11 mouse cellular contexts compared by ENCODE assay signal in the genomic region with DNA sequence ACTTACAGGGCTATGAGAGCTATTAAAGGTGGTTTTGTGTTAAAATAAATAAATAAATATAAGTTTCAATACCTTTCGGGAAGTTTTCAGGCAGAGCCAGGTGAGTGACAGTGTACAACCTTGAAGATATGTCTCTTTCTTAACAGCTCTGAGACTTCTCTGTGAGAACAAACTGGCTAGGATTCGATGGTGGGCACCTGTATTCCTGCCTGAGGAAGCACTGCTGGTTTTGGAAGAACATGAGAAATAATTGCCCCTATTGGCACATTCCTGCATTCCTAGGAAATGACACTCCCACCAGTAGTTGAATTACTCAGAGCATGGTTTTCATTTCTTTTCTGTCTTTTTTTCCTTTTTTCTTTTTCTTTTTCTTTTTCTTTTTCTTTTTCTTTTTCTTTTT.
DNase-seq lines count a peak whose midpoint lies in the region; ATAC-seq lines count a peak whose summit lies in the region.
"Had no signal": no experiment of that assay in that cellular context is flagged by ENCODE, and none has a peak within 500 bp of the region (broad histone marks: within the 10 kb centered on the region; RNA-seq: fewer than 3 reads in every experiment).

No protein-coding gene starts in this region.

- no peaks in the 10 kb centered on the region for H3K36me3 ChIP-seq in heart, embryonic 14.5 days (ENCODE audit: control insufficient read depth, insufficient read depth, low read length)
- no peaks in the 10 kb centered on the region for H3K36me3 ChIP-seq in midbrain, embryonic 14.5 days (ENCODE audit: control insufficient read depth, insufficient read depth, low read length)
- H3K36me3 ChIP-seq in midbrain, embryonic 11.5 days (ENCODE audit: control insufficient read depth, insufficient read depth, low read length) = no peaks in the 10 kb centered on the region
- H3K36me3 ChIP-seq in kidney, embryonic 14.5 days (ENCODE audit: control insufficient read depth, insufficient read depth, low read length) = no peaks in the 10 kb centered on the region
- no peaks in the 10 kb centered on the region for H3K36me3 ChIP-seq in stomach, embryonic 14.5 days (ENCODE audit: control insufficient read depth, insufficient read depth, low read length)

- ATAC-seq in heart, embryonic 14.5 days (ENCODE audit: insufficient number of reproducible peaks, insufficient read depth, low FRiP score, low read depth) = no peak
- no peak for ATAC-seq in midbrain, embryonic 14.5 days (ENCODE audit: low FRiP score, low TSS enrichment)
- ATAC-seq in midbrain, embryonic 11.5 days (ENCODE audit: low FRiP score) = no peak
- no peak for ATAC-seq in kidney, embryonic 14.5 days (ENCODE audit: low FRiP score, low TSS enrichment)
- ATAC-seq in stomach, embryonic 14.5 days (ENCODE audit: insufficient number of reproducible peaks, insufficient read depth, low FRiP score, low read depth) = no peak
- ATAC-seq: liver, postnatal 0 days had no signal

- 43% methylated on average over 2 of the region's 2 CpGs for whole genome bisulfite sequencing in heart, embryonic 14.5 days
- WGBS in midbrain, embryonic 14.5 days = 80% methylated on average over 2 of the region's 2 CpGs
- WGBS in midbrain, embryonic 11.5 days = 82% methylated on average over 2 of the region's 2 CpGs
- WGBS in kidney, embryonic 14.5 days = 56% methylated on average over 2 of the region's 2 CpGs
- 41% methylated on average over 2 of the region's 2 CpGs for WGBS in stomach, embryonic 14.5 days

- H3K27me3 ChIP-seq in heart, embryonic 14.5 days (ENCODE audit: control insufficient read depth, insufficient read depth, low read length) = no peaks in the 10 kb centered on the region
- H3K27me3 ChIP-seq in midbrain, embryonic 14.5 days (ENCODE audit: control insufficient read depth, insufficient read depth, low read length) = no peaks in the 10 kb centered on the region
- no peaks in the 10 kb centered on the region for H3K27me3 ChIP-seq in midbrain, embryonic 11.5 days (ENCODE audit: control insufficient read depth, insufficient read depth, low read length)
- H3K27me3 ChIP-seq in kidney, embryonic 14.5 days (ENCODE audit: control insufficient read depth, insufficient read depth, low read length) = no peaks in the 10 kb centered on the region
- no peaks in the 10 kb centered on the region for H3K27me3 ChIP-seq in stomach, embryonic 14.5 days (ENCODE audit: control insufficient read depth, insufficient read depth, low read length)

- H3K9ac ChIP-seq in heart, embryonic 14.5 days (ENCODE audit: low read length) = peak overlapping the region; percentile 58
- no peak overlapping the region for H3K9ac ChIP-seq in midbrain, embryonic 14.5 days (replicated peaks; ENCODE audit: low read length)
- no peak overlapping the region for H3K9ac ChIP-seq in midbrain, embryonic 11.5 days (ENCODE audit: low read length)
- H3K9ac ChIP-seq in kidney, embryonic 14.5 days (ENCODE audit: low read depth, low read length) = no peak overlapping the region
- no peak overlapping the region for H3K9ac ChIP-seq in stomach, embryonic 14.5 days (replicated peaks; ENCODE audit: low read depth, low read length)
- H3K9ac ChIP-seq: liver, postnatal 0 days had no signal

- no peak for DNase-seq in heart, adult 18-20 months
- DNase-seq in midbrain, embryonic 14.5 days = peak; percentile 4
- no peak for DNase-seq in midbrain, embryonic 11.5 days (ENCODE audit: low spot score, missing footprints)
- DNase-seq in frontal cortex, postnatal 36 days (ENCODE audit: low spot score in 2 of 2) = no peak
- DNase-seq in layer of hippocampus, postnatal 25 days (ENCODE audit: extremely low spot score in 1 of 2, low spot score in 1 of 2) = no peak
- DNase-seq: adrenal gland, adult 8-10 months; liver, postnatal 0 days; spleen, adult 18-20 months had no signal

- peak overlapping the region; percentile 59 for H3K4me2 ChIP-seq in heart, embryonic 14.5 days (ENCODE audit: low read length)
- no peak overlapping the region for H3K4me2 ChIP-seq in midbrain, embryonic 14.5 days (ENCODE audit: low read length)
- no peak overlapping the region for H3K4me2 ChIP-seq in midbrain, embryonic 11.5 days
- H3K4me2 ChIP-seq in kidney, embryonic 14.5 days (replicated peaks; ENCODE audit: low read depth, low read length) = peak overlapping the region; percentile 38
- peak overlapping the region; percentile 35 for H3K4me2 ChIP-seq in stomach, embryonic 14.5 days (replicated peaks; ENCODE audit: low read depth, low read length)

- peak overlapping the region; percentile 91 to 98 for H3K27ac ChIP-seq in heart, embryonic 14.5 days (replicated peaks in 1 of 2; ENCODE audit: control insufficient read depth in 1 of 2, insufficient read depth in 1 of 2, low read depth in 2 of 2, low read length in 2 of 2)
- no peak overlapping the region for H3K27ac ChIP-seq in midbrain, embryonic 14.5 days (replicated peaks; ENCODE audit: low read depth, low read length)
- H3K27ac ChIP-seq in midbrain, embryonic 11.5 days (ENCODE audit: low read depth, low read length) = no peak overlapping the region
- H3K27ac ChIP-seq in kidney, embryonic 14.5 days (ENCODE audit: low read depth, low read length) = peak overlapping the region; percentile 94
- H3K27ac ChIP-seq in stomach, embryonic 14.5 days (ENCODE audit: low read length) = peak overlapping the region; percentile 84

- peaks cover 3 to 9% of the 10 kb centered on the region in 2 experiments; a peak in 3 of 4 replicates for H3K4me1 ChIP-seq in heart, embryonic 14.5 days (ENCODE audit: control insufficient read depth in 2 of 2, insufficient read depth in 2 of 2, low read length in 2 of 2)
- H3K4me1 ChIP-seq in midbrain, embryonic 14.5 days (ENCODE audit: control insufficient read depth, insufficient read depth, low read length) = peaks cover 7% of the 10 kb centered on the region; the same call in 1 of the 2 replicates
- peaks cover 12% of the 10 kb centered on the region; the same call in 1 of the 2 replicates for H3K4me1 ChIP-seq in midbrain, embryonic 11.5 days (ENCODE audit: control insufficient read depth, insufficient read depth, low read length)
- peaks cover 20% of the 10 kb centered on the region; the same call in 1 of the 2 replicates for H3K4me1 ChIP-seq in kidney, embryonic 14.5 days (ENCODE audit: control insufficient read depth, insufficient read depth, low read length)
- H3K4me1 ChIP-seq in stomach, embryonic 14.5 days (ENCODE audit: control insufficient read depth, insufficient read depth, low read length) = peaks cover 9% of the 10 kb centered on the region

- H3K4me3 ChIP-seq in heart, embryonic 14.5 days (ENCODE audit: control insufficient read depth in 1 of 2, insufficient read depth in 1 of 2, low read depth in 1 of 2, low read length in 2 of 2) = peak overlapping the region in 1 of 2 experiments; percentile 7; a peak in 2 of 4 replicates
- H3K4me3 ChIP-seq in midbrain, embryonic 14.5 days (replicated peaks; ENCODE audit: low read depth, low read length) = no peak overlapping the region
- H3K4me3 ChIP-seq in midbrain, embryonic 11.5 days (ENCODE audit: low read depth, low read length) = no peak overlapping the region
- H3K4me3 ChIP-seq in kidney, embryonic 14.5 days (ENCODE audit: low read length) = no peak overlapping the region
- H3K4me3 ChIP-seq in stomach, embryonic 14.5 days (ENCODE audit: low read depth, low read length) = no peak overlapping the region

- H3K9me3 ChIP-seq in heart, embryonic 14.5 days (ENCODE audit: control insufficient read depth, low read length) = no peaks in the 10 kb centered on the region
- H3K9me3 ChIP-seq in midbrain, embryonic 14.5 days (ENCODE audit: control insufficient read depth, low read length) = no peaks in the 10 kb centered on the region
- H3K9me3 ChIP-seq in midbrain, embryonic 11.5 days (ENCODE audit: control insufficient read depth, low read length) = no peaks in the 10 kb centered on the region
- H3K9me3 ChIP-seq in kidney, embryonic 14.5 days (ENCODE audit: control insufficient read depth, low read length) = no peaks in the 10 kb centered on the region
- no peaks in the 10 kb centered on the region for H3K9me3 ChIP-seq in stomach, embryonic 14.5 days (ENCODE audit: control insufficient read depth, low read depth, low read length)

Comparison
In these comparisons a context has a peak if more than half of its experiments do, and no peak if none do; other contexts are left out.
1. H3K27ac ChIP-seq: peak in heart, embryonic 14.5 days (2 of 2), kidney, embryonic 14.5 days (single experiment) and stomach, embryonic 14.5 days (single experiment); none in midbrain, embryonic 14.5 days (single experiment) and midbrain, embryonic 11.5 days (single experiment).
2. H3K4me2 ChIP-seq: peak in heart, embryonic 14.5 days (single experiment), kidney, embryonic 14.5 days (single experiment) and stomach, embryonic 14.5 days (single experiment); none in midbrain, embryonic 14.5 days (single experiment) and midbrain, embryonic 11.5 days (single experiment).